Mouse (Mus musculus) CH12.LX (cell line): ENCODE measurements at regions not wholly inside any gene's neighbourhood (a gene's known extent, or its start where the extent isn't known, plus 50 kb on each side); places are given as distances from the start of the nearest gene placed in this dataset.

Experiments used
- CHD1 ChIP-seq: IDR thresholded peaks from 2 replicates; pipeline ENCODE4 v1.6.1; 2012; ENCODE audit warnings: low read depth, low read length, improper control_type of control experiment, inconsistent platforms
- CTCF ChIP-seq, 2 experiments: IDR thresholded peaks in 1 of 2; conservative IDR thresholded peaks in 1 of 2; 2 replicates each; pipeline ENCODE4 v1.5.1; 2011 to 2012; ENCODE audit warnings: low read depth in 2 of 2, low read length in 2 of 2, improper control_type of control experiment in 1 of 2, inconsistent platforms in 1 of 2, mild to moderate bottlenecking in 1 of 2, moderate library complexity in 1 of 2
- E2F4 ChIP-seq: IDR thresholded peaks from 2 replicates; pipeline ENCODE4 v1.6.1; 2011; ENCODE audit warnings: low read depth, low read length, improper control_type of control experiment; ENCODE audit not compliant: insufficient replicate concordance
- EP300 ChIP-seq: IDR thresholded peaks from 2 replicates; pipeline ENCODE4 v1.6.1; 2011; ENCODE audit warnings: low read length, improper control_type of control experiment
- ETS1 ChIP-seq: conservative IDR thresholded peaks from 2 replicates; pipeline ENCODE4 v1.6.1; 2012; ENCODE audit warnings: low read depth, mild to moderate bottlenecking, inconsistent platforms, low read length, improper control_type of control experiment, moderate library complexity
- JUND ChIP-seq: conservative IDR thresholded peaks from 2 replicates; pipeline ENCODE4 v1.6.1; 2011; ENCODE audit warnings: low read depth, low read length, improper control_type of control experiment
- MAX ChIP-seq: IDR thresholded peaks from 2 replicates; pipeline ENCODE4 v1.6.1; 2011; ENCODE audit warnings: low read length, improper control_type of control experiment
- MXI1 ChIP-seq: IDR thresholded peaks from 2 replicates; pipeline ENCODE4 v1.6.1; 2011; ENCODE audit warnings: mild to moderate bottlenecking, low read depth, low read length, improper control_type of control experiment
- NELFE ChIP-seq: IDR thresholded peaks from 2 replicates; pipeline ENCODE4 v1.6.1; 2011; ENCODE audit warnings: low read depth, low read length, improper control_type of control experiment
- NRF1 ChIP-seq: IDR thresholded peaks from 2 replicates; pipeline ENCODE4 v1.6.1; 2014; ENCODE audit warnings: low read depth, mild to moderate bottlenecking, inconsistent platforms, low read length, improper control_type of control experiment, moderate library complexity
- POLR2A ChIP-seq: IDR thresholded peaks from 2 replicates; pipeline ENCODE4 v1.6.1; 2011; ENCODE audit warnings: low read depth, mild to moderate bottlenecking, improper control_type of control experiment, low read length
- SMC3 ChIP-seq: IDR thresholded peaks from 2 replicates; pipeline ENCODE4 v1.6.1; 2011; ENCODE audit warnings: low read depth, low read length, improper control_type of control experiment
- USF1 ChIP-seq: IDR thresholded peaks from 2 replicates; pipeline ENCODE4 v1.6.1; 2014; ENCODE audit warnings: low read depth, mild to moderate bottlenecking, inconsistent platforms, low read length, improper control_type of control experiment
- ZNF384 ChIP-seq: IDR thresholded peaks from 2 replicates; pipeline ENCODE4 v1.6.1; 2012; ENCODE audit warnings: low read depth, low read length, improper control_type of control experiment, inconsistent platforms

- TF ChIP-seq NRF1 (no peak), E2F4 (no peak), MXI1 (no peak), JUND (no peak), CTCF (conservative IDR thresholded peaks at IDR 0.05 in 1 of 2, IDR thresholded peaks at IDR 0.05 in 1 of 2; ENCODE audit: low read depth in 2 of 2, low read length in 2 of 2) (no peak), SMC3 (no peak), MAX (no peak), ETS1 (no peak), USF1 (no peak), NELFE (no peak), ZNF384 (no peak), EP300 (no peak), POLR2A (no peak), CHD1 (no peak)
Measured at GRCm38 (mm10) chr1:16904690-16905089, 811.6 kb upstream of the 4930444P10Rik start.
